Mouse (Mus musculus) spleen, postnatal 4 days (tissue): ENCODE measurements around the gene Pphln1.

Experiments used
- DNase-seq, 2 experiments: peaks; one replicate each; pipeline ENCODE4 v3.0.0; 2022; ENCODE audit warnings: low spot score in 2 of 2

Pphln1 gene

GRCm38 (mm10) chr15:93433811-93434210, 35.7 kb downstream of the Pphln1 start:
- DNase-seq = no peak

GRCm38 (mm10) chr15:93435998-93436397, 37.8 kb downstream of the Pphln1 start:
- no peak for DNase-seq

- DNase-seq = peak in 1 of 2 experiments; percentile 28
Observed at GRCm38 (mm10) chr15:93438663-93439062, 40.5 kb downstream of the Pphln1 start.

- no peak for DNase-seq
Observed at GRCm38 (mm10) chr15:93442271-93442670, 44.1 kb downstream of the Pphln1 start.

GRCm38 (mm10) chr15:93443676-93444075, 45.5 kb downstream of the Pphln1 start:
- DNase-seq = no peak

GRCm38 (mm10) chr15:93448862-93449261, 50.7 kb downstream of the Pphln1 start:
- no peak for DNase-seq

- DNase-seq = no peak
Observed at GRCm38 (mm10) chr15:93453296-93453695, 55.1 kb downstream of the Pphln1 start.

- DNase-seq = no peak
Observed at GRCm38 (mm10) chr15:93456005-93456404, 57.9 kb downstream of the Pphln1 start.

- DNase-seq = no peak
Observed at GRCm38 (mm10) chr15:93459422-93459821, 61.3 kb downstream of the Pphln1 start.

GRCm38 (mm10) chr15:93461066-93461465, 62.9 kb downstream of the Pphln1 start:
- DNase-seq = no peak

- no peak for DNase-seq
Observed at GRCm38 (mm10) chr15:93471651-93472050, 73.5 kb downstream of the Pphln1 start.

GRCm38 (mm10) chr15:93472089-93472488, 73.9 kb downstream of the Pphln1 start:
- DNase-seq = no peak

GRCm38 (mm10) chr15:93474277-93474676, 76.1 kb downstream of the Pphln1 start:
- no peak for DNase-seq

- DNase-seq = no peak
Observed at GRCm38 (mm10) chr15:93475688-93476087, 77.5 kb downstream of the Pphln1 start.

- DNase-seq = no peak
Observed at GRCm38 (mm10) chr15:93477729-93478128, 79.6 kb downstream of the Pphln1 start.

GRCm38 (mm10) chr15:93478676-93479075, 80.5 kb downstream of the Pphln1 start:
- DNase-seq = no peak

- DNase-seq = no peak
Observed at GRCm38 (mm10) chr15:93479445-93479844, 81.3 kb downstream of the Pphln1 start.

GRCm38 (mm10) chr15:93481112-93481511, 83.0 kb downstream of the Pphln1 start:
- no peak for DNase-seq

- no peak for DNase-seq
Observed at GRCm38 (mm10) chr15:93484261-93484710, 86.1 kb downstream of the Pphln1 start.

GRCm38 (mm10) chr15:93485252-93485651, 87.1 kb downstream of the Pphln1 start:
- DNase-seq = no peak

GRCm38 (mm10) chr15:93486066-93486465, 87.9 kb downstream of the Pphln1 start:
- no peak for DNase-seq

- no peak for DNase-seq
Observed at GRCm38 (mm10) chr15:93489597-93489996, 91.4 kb downstream of the Pphln1 start.

GRCm38 (mm10) chr15:93494700-93495099, 96.5 kb downstream of the Pphln1 start:
- DNase-seq = no peak

- no peak for DNase-seq
Observed at GRCm38 (mm10) chr15:93499866-93500265, 101.7 kb downstream of the Pphln1 start.
